Mouse (Mus musculus) embryonic facial prominence, embryonic 12.5 days (tissue): ENCODE measurements around the gene Rel. TPM values are rescaled to one million over a fixed set of nuclear protein-coding genes. Genes with fewer than 3 reads are reported as not detected.
"Not testable (repeated sequence)": the region's sequence is repeated elsewhere in the genome, so short reads cannot be mapped to it uniquely, and the experiment has no call there.

ENCODE experiments used
- ATAC-seq: fragments of 200-750 bp; cut with Nextera tagmentation; 2 replicates; pipeline ENCODE4 v1.8.0; 2017; ENCODE audit not compliant: insufficient number of reproducible peaks, insufficient read depth, low FRiP score, low TSS enrichment
- H3K27ac ChIP-seq: fragments of 300-500 bp; sonication (generic); 2 replicates; pipeline ENCODE4 v1.5.1; 2016; ENCODE audit warnings: mild to moderate bottlenecking
- H3K27me3 ChIP-seq: fragments of 300-500 bp; sonication (generic); 2 replicates; pipeline ENCODE4 v1.6.1; 2016; ENCODE audit warnings: mild to moderate bottlenecking, moderate library complexity
- H3K36me3 ChIP-seq: fragments of 300-500 bp; sonication (generic); 2 replicates; pipeline ENCODE4 v1.6.1; 2016; ENCODE audit warnings: mild to moderate bottlenecking
- H3K4me1 ChIP-seq: fragments of 300-500 bp; sonication (generic); 2 replicates; pipeline ENCODE4 v1.6.1; 2016
- H3K4me2 ChIP-seq: fragments of 300-500 bp; sonication (generic); replicated peaks from 2 replicates; pipeline ENCODE4 v1.6.1; 2016; ENCODE audit warnings: mild to moderate bottlenecking, moderate library complexity
- H3K4me3 ChIP-seq: fragments of 300-500 bp; sonication (generic); 2 replicates; pipeline ENCODE4 v1.5.1; 2016; ENCODE audit warnings: mild to moderate bottlenecking
- H3K9ac ChIP-seq: fragments of 300-500 bp; sonication (generic); 2 replicates; pipeline ENCODE4 v1.6.1; 2016; ENCODE audit warnings: mild to moderate bottlenecking, moderate library complexity
- H3K9me3 ChIP-seq: fragments of 300-500 bp; sonication (generic); 2 replicates; pipeline ENCODE4 v1.6.1; 2016; ENCODE audit warnings: mild to moderate bottlenecking, moderate library complexity
- WGBS: fragments of 180-500 bp; shearing (Covaris S2); methylation state at CpG from one replicate; pipeline ENCODE4 v1.1.7; 2016; 5-methylcytosine and 5-hydroxymethylcytosine counted together
- polyA plus RNA-seq: library from polyadenylated mRNA; unstranded; fragments of >200 nt; fragmentation: Nextera tagmentation; extraction: Ambion mirVana; gene quantifications from 2 replicates; pipeline ENCODE4 v1.2.1, GENCODE M21; 2016

Gene Rel
- polyA plus RNA-seq: 0.93 and 0.97 TPM in 2 replicates

GRCm38 (mm10) chr11:23770760-23771506, at the start of gene Rel:
Rel (minus strand) TSS chr11:23770970.
- H3K4me2 ChIP-seq: peak within 1 kb of the TSS; percentile 76
- WGBS: under 1% methylated on average over 85 of the region's 88 CpGs

GRCm38 (mm10) chr11:23818745-23819144, 48.0 kb upstream of the Rel start:
- Histone ChIP-seq H3K4me2 (no peak overlapping the region), H3K27me3 (no peaks in the 10 kb centered on the region), H3K4me1 (no peaks in the 10 kb centered on the region), H3K9ac (no peak overlapping the region), H3K27ac (no peak overlapping the region), H3K4me3 (no peak overlapping the region), H3K36me3 (no peaks in the 10 kb centered on the region), H3K9me3 (no peaks in the 10 kb centered on the region)
- WGBS: 67% methylated on average over 1 of the region's 1 CpGs
- ATAC-seq: no peak

More at GRCm38 (mm10) chr11:23770760-23771506, at the start of gene Rel:
- H3K4me3 ChIP-seq: peak within 1 kb of the TSS; percentile 75
- no peaks in the 10 kb centered on the region for H3K4me1 ChIP-seq
- ATAC-seq: peak; percentile 93
- peak within 1 kb of the TSS; percentile 84 for H3K27ac ChIP-seq
- H3K27me3 ChIP-seq: peaks cover 5% of the 10 kb centered on the region; the same call in 1 of the 2 replicates
- H3K9me3 ChIP-seq: no peaks in the 10 kb centered on the region
- H3K36me3 ChIP-seq: no peaks in the 10 kb centered on the region
- peak within 1 kb of the TSS; percentile 72 for H3K9ac ChIP-seq

- Histone ChIP-seq H3K9me3 (no peaks in the 10 kb centered on the region), H3K27me3 (no peaks in the 10 kb centered on the region), H3K4me2 (no peak overlapping the region), H3K36me3 (no peaks in the 10 kb centered on the region), H3K27ac (no peak overlapping the region), H3K4me3 (no peak overlapping the region), H3K9ac (no peak overlapping the region), H3K4me1 (no peaks in the 10 kb centered on the region)
- no peak for ATAC-seq
- WGBS: 47% methylated on average over 2 of the region's 2 CpGs
These were observed 40.0 kb upstream of the Rel start for GRCm38 (mm10) chr11:23810741-23811140.

- Histone ChIP-seq H3K9me3 (no peaks in the 10 kb centered on the region), H3K4me1 (no peaks in the 10 kb centered on the region), H3K27me3 (no peaks in the 10 kb centered on the region), H3K4me3 (no peak overlapping the region), H3K9ac (no peak overlapping the region), H3K4me2 (no peak overlapping the region), H3K36me3 (no peaks in the 10 kb centered on the region), H3K27ac (no peak overlapping the region)
- 54% methylated on average over 3 of the region's 3 CpGs for WGBS
- ATAC-seq: no peak
These were observed 34.9 kb upstream of the Rel start for GRCm38 (mm10) chr11:23805716-23806115.

GRCm38 (mm10) chr11:23803136-23803535, 32.4 kb upstream of the Rel start:
- Histone ChIP-seq H3K36me3 (no peaks in the 10 kb centered on the region), H3K27ac (no peak overlapping the region), H3K4me1 (no peaks in the 10 kb centered on the region), H3K27me3 (no peaks in the 10 kb centered on the region), H3K4me2 (no peak overlapping the region), H3K4me3 (no peak overlapping the region), H3K9me3 (no peaks in the 10 kb centered on the region), H3K9ac (no peak overlapping the region)
- ATAC-seq: no peak
- 79% methylated on average over 7 of the region's 7 CpGs for WGBS

GRCm38 (mm10) chr11:23802256-23802655, 31.5 kb upstream of the Rel start:
- 74% methylated on average over 1 of the region's 1 CpGs for WGBS
- Histone ChIP-seq H3K9me3 (no peaks in the 10 kb centered on the region), H3K27me3 (no peaks in the 10 kb centered on the region), H3K27ac (no peak overlapping the region), H3K4me3 (no peak overlapping the region), H3K9ac (no peak overlapping the region), H3K4me1 (no peaks in the 10 kb centered on the region), H3K4me2 (no peak overlapping the region), H3K36me3 (no peaks in the 10 kb centered on the region)
- no peak for ATAC-seq

GRCm38 (mm10) chr11:23801851-23802250, 31.1 kb upstream of the Rel start:
- Histone ChIP-seq H3K27ac (no peak overlapping the region), H3K9ac (no peak overlapping the region), H3K27me3 (no peaks in the 10 kb centered on the region), H3K9me3 (no peaks in the 10 kb centered on the region), H3K4me3 (no peak overlapping the region), H3K36me3 (no peaks in the 10 kb centered on the region), H3K4me2 (no peak overlapping the region), H3K4me1 (no peaks in the 10 kb centered on the region)
- no peak for ATAC-seq
- 83% methylated on average over 7 of the region's 7 CpGs for WGBS

- not testable (repeated sequence) for H3K36me3 ChIP-seq, H3K4me3 ChIP-seq, ATAC-seq, H3K9me3 ChIP-seq, H3K4me1 ChIP-seq, H3K27me3 ChIP-seq, H3K9ac ChIP-seq, H3K4me2 ChIP-seq, H3K27ac ChIP-seq
- 88% methylated on average over 5 of the region's 5 CpGs for WGBS
These were observed 12.9 kb upstream of the Rel start for GRCm38 (mm10) chr11:23783677-23784076.

- Histone ChIP-seq H3K9me3 (no peaks in the 10 kb centered on the region), H3K4me2 (no peak overlapping the region), H3K4me1 (no peaks in the 10 kb centered on the region), H3K27me3 (no peaks in the 10 kb centered on the region), H3K36me3 (no peaks in the 10 kb centered on the region), H3K27ac (no peak overlapping the region), H3K4me3 (no peak overlapping the region), H3K9ac (no peak overlapping the region)
- ATAC-seq: no peak
- WGBS: 82% methylated on average over 5 of the region's 5 CpGs
These were observed 12.3 kb upstream of the Rel start for GRCm38 (mm10) chr11:23783085-23783484.

- 78% methylated on average over 3 of the region's 3 CpGs for WGBS
- H3K9me3 ChIP-seq: no peaks in the 10 kb centered on the region
- no peak for ATAC-seq
These were observed 11.3 kb upstream of the Rel start for GRCm38 (mm10) chr11:23782038-23782437.

GRCm38 (mm10) chr11:23778787-23779201, 8.0 kb upstream of the Rel start:
- 80% methylated on average over 8 of the region's 8 CpGs for WGBS
- ATAC-seq: no peak
- Histone ChIP-seq H3K4me3 (no peak overlapping the region), H3K4me2 (no peak overlapping the region), H3K36me3 (no peaks in the 10 kb centered on the region), H3K27ac (no peak overlapping the region), H3K9me3 (no peaks in the 10 kb centered on the region), H3K4me1 (no peaks in the 10 kb centered on the region), H3K27me3 (no peaks in the 10 kb centered on the region), H3K9ac (no peak overlapping the region)

More at GRCm38 (mm10) chr11:23782038-23782437, 11.3 kb upstream of the Rel start:
- no peak overlapping the region for H3K9ac ChIP-seq
- H3K4me3 ChIP-seq: no peak overlapping the region
- H3K27ac ChIP-seq: no peak overlapping the region
- H3K4me1 ChIP-seq: no peaks in the 10 kb centered on the region
- H3K4me2 ChIP-seq: no peak overlapping the region
- no peaks in the 10 kb centered on the region for H3K27me3 ChIP-seq
- no peaks in the 10 kb centered on the region for H3K36me3 ChIP-seq

GRCm38 (mm10) chr11:23772471-23772870, 1.7 kb upstream of the Rel start:
- H3K9me3 ChIP-seq: no peaks in the 10 kb centered on the region
- H3K4me3 ChIP-seq: no peak overlapping the region
- H3K9ac ChIP-seq: no peak overlapping the region
- H3K27ac ChIP-seq: no peak overlapping the region
- no peaks in the 10 kb centered on the region for H3K36me3 ChIP-seq
- H3K4me2 ChIP-seq: no peak overlapping the region
- 17% methylated on average over 1 of the region's 1 CpGs for WGBS
- no peaks in the 10 kb centered on the region for H3K4me1 ChIP-seq
- H3K27me3 ChIP-seq: peaks cover 5% of the 10 kb centered on the region; the same call in 1 of the 2 replicates
- ATAC-seq: no peak
